Mouse (Mus musculus) hindbrain, postnatal 0 days (tissue): ENCODE measurements at regions not wholly inside any gene's neighbourhood (a gene's known extent, or its start where the extent isn't known, plus 50 kb on each side); places are given as distances from the start of the nearest gene placed in this dataset.

ENCODE experiments used
- ATAC-seq: fragments of 200-750 bp; cut with Nextera tagmentation; 2 replicates; pipeline ENCODE4 v1.8.0; 2017; ENCODE audit warnings: mild to moderate bottlenecking, moderate TSS enrichment, moderate library complexity
- DNase-seq: peaks from one replicate; pipeline ENCODE4 v3.0.0-alpha.2; 2015; ENCODE audit warnings: low spot score
- H3K27ac ChIP-seq: fragments of 300-500 bp; sonication (generic); 2 replicates; pipeline ENCODE4 v1.5.1; 2014; ENCODE audit warnings: mild to moderate bottlenecking
- H3K27me3 ChIP-seq: fragments of 300-500 bp; sonication (generic); 2 replicates; pipeline ENCODE4 v1.6.1; 2014; ENCODE audit warnings: low read length, mixed read lengths; ENCODE audit not compliant: insufficient read depth
- H3K36me3 ChIP-seq: fragments of 300-500 bp; sonication (generic); 2 replicates; pipeline ENCODE4 v1.6.1; 2014; ENCODE audit warnings: low read length, mixed read lengths; ENCODE audit not compliant: insufficient read depth
- H3K4me1 ChIP-seq: fragments of 300-500 bp; sonication (generic); 2 replicates; pipeline ENCODE4 v1.6.1; 2014; ENCODE audit warnings: antibody characterized with exemption, low read length, mixed read lengths; ENCODE audit not compliant: insufficient read depth
- H3K4me2 ChIP-seq: fragments of 300-500 bp; sonication (generic); 2 replicates; pipeline ENCODE4 v1.6.1; 2014; ENCODE audit warnings: low read depth, mild to moderate bottlenecking, low read length, moderate library complexity, mixed read lengths
- H3K4me3 ChIP-seq: fragments of 300-500 bp; sonication (generic); 2 replicates; pipeline ENCODE4 v1.5.1; 2014; ENCODE audit warnings: low read length
- H3K9ac ChIP-seq: fragments of 300-500 bp; sonication (generic); replicated peaks from 2 replicates; pipeline ENCODE4 v1.6.1; 2014; ENCODE audit warnings: mild to moderate bottlenecking, low read length, moderate library complexity, mixed read lengths
- H3K9me3 ChIP-seq: fragments of 300-500 bp; sonication (generic); 2 replicates; pipeline ENCODE4 v1.6.1; 2016; ENCODE audit warnings: low read length, mixed read lengths
- CTCF ChIP-seq: IDR thresholded peaks from 2 replicates; pipeline ENCODE4 v1.5.1; 2016; ENCODE audit warnings: antibody characterized with exemption, control low read depth, low read depth
- WGBS: fragments of 180-500 bp; shearing (Covaris S2); extraction: QIAGEN DNeasy Blood & Tissue Kit; methylation state at CpG from one replicate; pipeline ENCODE4 v1.1.7; 2014; 5-methylcytosine and 5-hydroxymethylcytosine counted together

DNA sequence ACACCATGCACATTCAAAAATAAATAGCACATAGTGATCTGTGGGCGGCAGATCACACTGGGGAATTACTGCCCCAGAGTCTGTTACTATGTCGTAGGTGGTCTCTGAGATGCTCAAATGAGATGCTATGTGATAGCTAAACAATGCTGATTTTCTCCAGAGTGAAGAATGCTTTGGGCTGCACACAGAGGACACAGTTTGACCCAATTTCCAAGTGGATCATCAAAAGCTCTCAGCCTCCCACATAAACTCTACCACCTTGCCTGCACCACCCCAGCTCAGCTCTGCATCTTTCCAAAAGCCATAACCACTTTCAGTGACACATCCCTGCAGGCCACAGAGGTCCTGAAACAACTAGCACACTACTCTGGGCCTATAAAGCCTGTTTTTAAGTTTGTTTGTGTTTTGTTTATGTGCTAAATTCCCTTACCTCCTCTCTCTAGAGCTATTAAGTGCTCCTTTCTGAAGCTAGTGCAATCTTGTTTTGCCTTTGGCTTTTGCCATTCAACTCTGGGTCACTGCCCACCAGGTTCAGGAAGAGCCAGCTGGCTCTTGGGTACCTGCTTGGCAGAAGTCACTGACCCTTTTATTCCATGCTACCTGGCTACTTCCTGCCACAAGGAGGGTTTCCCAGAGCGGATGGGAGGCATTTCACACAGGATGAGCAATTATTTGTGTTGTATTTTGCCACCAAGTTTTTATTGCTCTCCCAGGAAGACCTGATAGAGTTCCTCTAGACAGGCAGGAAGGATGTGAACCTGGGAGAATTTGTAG lies 73.3 kb upstream of the 2610301B20Rik start:
- no peak for DNase-seq
- H3K9me3 ChIP-seq, result no peaks in the 10 kb centered on the region
- no peaks in the 10 kb centered on the region for H3K4me1 ChIP-seq
- H3K27me3 ChIP-seq, result no peaks in the 10 kb centered on the region
- no peaks in the 10 kb centered on the region for H3K36me3 ChIP-seq
- no peak overlapping the region for H3K27ac ChIP-seq
- no peak overlapping the region for H3K4me3 ChIP-seq
- TF ChIP-seq CTCF, result no peak
- no peak overlapping the region for H3K4me2 ChIP-seq
- WGBS, result 77% methylated on average over 3 of the region's 3 CpGs
- ATAC-seq, result no peak
- no peak overlapping the region for H3K9ac ChIP-seq

DNA sequence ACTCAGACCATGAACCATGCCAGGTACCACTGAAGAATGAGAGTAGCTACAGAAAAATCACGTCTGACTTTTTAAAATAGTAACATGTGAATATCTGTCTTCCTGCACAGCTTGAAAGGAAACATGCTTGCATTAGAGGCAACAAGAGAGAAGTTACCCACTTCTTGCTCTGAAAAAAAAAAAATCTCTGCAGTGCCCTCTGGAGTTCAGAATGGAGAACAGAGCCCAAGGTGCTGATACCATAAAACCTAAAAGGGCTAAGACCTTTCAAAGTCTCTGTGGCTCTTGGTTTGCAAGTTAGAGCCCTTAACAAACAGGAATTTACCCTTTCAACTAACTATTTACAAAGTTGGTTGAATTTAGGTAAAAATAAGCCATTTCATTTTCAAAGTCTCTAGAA lies 69.6 kb upstream of the 2610301B20Rik start:
- Histone ChIP-seq H3K4me3 (no peak overlapping the region), H3K4me1 (no peaks in the 10 kb centered on the region), H3K27ac (no peak overlapping the region), H3K36me3 (no peaks in the 10 kb centered on the region), H3K9ac (no peak overlapping the region), H3K27me3 (no peaks in the 10 kb centered on the region), H3K9me3 (no peaks in the 10 kb centered on the region), H3K4me2 (no peak overlapping the region)
- no peak for TF ChIP-seq CTCF
- DNase-seq (no peak), ATAC-seq (no peak)
- 31% methylated on average over 1 of the region's 1 CpGs for WGBS

DNA sequence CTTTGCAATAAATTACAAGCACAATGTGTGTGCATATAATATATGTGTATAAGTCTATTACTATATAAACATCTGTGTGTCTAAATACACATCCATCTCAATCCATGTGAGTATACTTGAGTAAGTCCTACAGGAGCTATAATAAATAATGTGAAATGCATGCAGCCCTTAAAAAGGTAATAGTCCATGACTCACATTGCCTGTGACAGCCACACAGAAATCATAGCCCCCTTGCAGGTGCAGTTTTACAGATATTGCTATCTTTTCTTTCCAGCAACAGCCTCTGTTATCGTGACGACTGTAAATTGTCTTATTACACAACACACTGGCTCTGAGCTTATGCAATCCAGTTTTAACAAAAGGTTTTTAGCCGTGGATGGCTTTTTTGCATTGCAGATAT lies 67.0 kb upstream of the 2610301B20Rik start:
- Histone ChIP-seq H3K9ac (no peak overlapping the region), H3K27ac (no peak overlapping the region), H3K36me3 (no peaks in the 10 kb centered on the region), H3K9me3 (no peaks in the 10 kb centered on the region), H3K4me3 (no peak overlapping the region), H3K4me1 (no peaks in the 10 kb centered on the region), H3K4me2 (no peak overlapping the region), H3K27me3 (no peaks in the 10 kb centered on the region)
- ATAC-seq (no peak), DNase-seq (no peak)
- TF ChIP-seq CTCF, result no peak
- WGBS, result 73% methylated on average over 3 of the region's 3 CpGs

DNA sequence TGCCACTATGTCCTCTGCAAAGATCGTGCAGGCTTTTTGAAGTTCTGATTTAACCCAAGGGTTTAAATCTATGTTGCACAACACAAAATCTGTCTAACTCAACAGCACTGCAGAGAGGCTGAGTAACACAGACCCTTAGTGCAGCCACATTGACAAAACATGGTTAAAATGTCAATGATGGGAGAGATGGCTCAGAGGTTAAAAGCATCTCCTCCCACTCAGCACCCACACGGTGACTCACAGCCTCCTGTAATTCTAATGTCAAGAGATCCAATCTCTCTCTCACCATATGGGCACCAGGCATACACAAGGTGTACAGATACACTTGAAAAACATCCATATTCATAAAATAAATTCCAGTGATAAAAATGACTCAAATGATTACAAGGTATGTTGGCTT lies 61.4 kb upstream of the 2610301B20Rik start:
- no peak for ATAC-seq

More for the DNA sequence above, 61.4 kb upstream of the 2610301B20Rik start:
- Histone ChIP-seq H3K4me2 (no peak overlapping the region), H3K4me1 (no peaks in the 10 kb centered on the region), H3K9me3 (no peaks in the 10 kb centered on the region), H3K36me3 (no peaks in the 10 kb centered on the region), H3K9ac (no peak overlapping the region), H3K27me3 (no peaks in the 10 kb centered on the region), H3K4me3 (no peak overlapping the region), H3K27ac (no peak overlapping the region)
- 92% methylated on average over 2 of the region's 2 CpGs for WGBS
- DNase-seq, result no peak
- TF ChIP-seq CTCF, result no peak
